Mouse (Mus musculus) liver, adult 2 months (tissue): Measurements from ENCODE around the gene Cdt1.

Source experiments
- CTCF ChIP-seq: fragments of 200-500 bp; IDR thresholded peaks from 2 replicates; pipeline ENCODE4 v1.5.1; 2011; ENCODE audit warnings: low read depth, low read length, control low read depth
- POLR2A ChIP-seq: fragments of 200-500 bp; IDR thresholded peaks from 2 replicates; pipeline ENCODE4 v1.6.1; 2011; ENCODE audit warnings: low read length, control low read depth; ENCODE audit not compliant: insufficient read depth; ENCODE audit errors: extremely low read depth

DNA sequence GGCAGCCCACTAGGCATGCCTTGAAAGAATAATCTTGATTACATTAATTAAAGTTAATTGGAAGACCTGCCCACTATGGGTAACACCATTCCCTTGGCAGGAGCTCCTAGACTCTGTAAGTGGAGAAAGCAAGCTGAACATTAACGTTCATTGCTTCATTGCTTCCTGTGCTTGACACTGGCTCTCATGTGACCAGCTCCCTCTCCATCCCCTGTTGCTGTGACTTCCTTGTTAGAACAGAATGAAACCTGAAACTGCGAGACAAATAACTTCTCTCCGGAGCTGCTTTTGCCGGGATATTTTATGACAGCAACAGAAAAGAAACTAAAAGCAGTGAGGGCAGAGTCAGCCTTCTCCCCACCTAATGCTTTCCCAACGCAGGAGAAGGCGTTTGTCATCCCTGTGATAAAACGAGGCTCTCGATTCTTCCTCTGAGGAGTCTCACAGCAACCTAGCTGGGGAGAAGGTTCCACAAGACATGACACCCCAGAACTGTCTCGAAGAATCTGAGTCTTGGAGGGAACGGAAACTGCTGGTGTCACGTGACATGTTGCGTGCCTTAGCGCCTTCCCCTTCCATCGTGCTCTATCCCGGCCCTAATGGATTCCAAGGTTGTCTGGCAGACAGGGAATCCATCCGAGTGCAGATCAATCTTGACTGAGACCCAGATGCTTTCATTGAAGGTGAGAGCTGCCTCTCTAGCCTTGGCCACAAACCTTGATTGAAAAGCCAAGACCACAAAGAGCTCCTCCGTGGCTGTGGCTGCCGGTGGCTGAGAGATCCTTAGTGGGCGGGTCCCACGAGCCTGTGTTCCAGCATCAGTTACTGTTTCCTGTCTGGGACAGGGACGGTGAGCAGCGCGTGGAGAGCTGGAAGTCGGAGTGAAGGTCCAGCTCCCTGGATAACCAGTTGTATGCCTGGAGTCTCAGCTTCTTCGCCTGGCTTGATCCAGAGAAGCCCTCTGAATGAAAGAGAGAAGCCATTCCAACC is 3.2 kb upstream of the Cdt1 start:
- no peak for TF ChIP-seq POLR2A
- no peak for TF ChIP-seq CTCF
